Mouse (Mus musculus) lung, embryonic 14.5 days (tissue): ENCODE results near the gene Kcnj4. TPM values are rescaled to one million over a fixed set of nuclear protein-coding genes. Genes with fewer than 3 reads are reported as not detected.

Source experiments
- ATAC-seq: fragments of 200-750 bp; cut with Nextera tagmentation; 2 replicates; pipeline ENCODE4 v1.8.0; 2017; ENCODE audit warnings: mild to moderate bottlenecking, moderate TSS enrichment, moderate library complexity; ENCODE audit not compliant: insufficient read depth
- DNase-seq: peaks from one replicate; pipeline ENCODE4 v3.0.0-alpha.2; 2015
- H3K27ac ChIP-seq: fragments of 300-500 bp; sonication (generic); 2 replicates; pipeline ENCODE4 v1.5.1; 2014; ENCODE audit warnings: low read depth, mild to moderate bottlenecking, moderate library complexity
- H3K27me3 ChIP-seq: fragments of 300-500 bp; sonication (generic); 2 replicates; pipeline ENCODE4 v1.6.1; 2014; ENCODE audit warnings: low read length, control low read depth; ENCODE audit not compliant: insufficient read depth
- H3K36me3 ChIP-seq: fragments of 300-500 bp; sonication (generic); 2 replicates; pipeline ENCODE4 v1.6.1; 2014; ENCODE audit warnings: control low read depth; ENCODE audit not compliant: insufficient read depth
- H3K4me1 ChIP-seq: fragments of 300-500 bp; sonication (generic); 2 replicates; pipeline ENCODE4 v1.6.1; 2014; ENCODE audit warnings: antibody characterized with exemption, control low read depth; ENCODE audit not compliant: insufficient read depth
- H3K4me2 ChIP-seq: fragments of 300-500 bp; sonication (generic); 2 replicates; pipeline ENCODE4 v1.6.1; 2014; ENCODE audit warnings: mild to moderate bottlenecking
- H3K4me3 ChIP-seq: fragments of 300-500 bp; sonication (generic); 2 replicates; pipeline ENCODE4 v1.5.1; 2014; ENCODE audit warnings: low read depth, low read length
- H3K9ac ChIP-seq: fragments of 300-500 bp; sonication (generic); 2 replicates; pipeline ENCODE4 v1.6.1; 2014
- H3K9me3 ChIP-seq: fragments of 300-500 bp; sonication (generic); 2 replicates; pipeline ENCODE4 v1.6.1; 2016; ENCODE audit warnings: low read depth, low read length, control low read depth
- CTCF ChIP-seq: IDR thresholded peaks from 2 replicates; pipeline ENCODE4 v1.5.1; 2016; ENCODE audit warnings: antibody characterized with exemption, low read depth
- WGBS: fragments of 180-500 bp; shearing (Covaris S2); extraction: QIAGEN DNeasy Blood & Tissue Kit; methylation state at CpG from one replicate; pipeline ENCODE4 v1.1.7; 2014; 5-methylcytosine and 5-hydroxymethylcytosine counted together
- polyA plus RNA-seq: library from polyadenylated mRNA; unstranded; fragments of >200 nt; fragmentation: Nextera tagmentation; extraction: Ambion mirVana; gene quantifications from 2 replicates; pipeline ENCODE4 v1.2.1, GENCODE M21; 2014

Gene Kcnj4
- not detected in 2 replicates for polyA plus RNA-seq

GRCm38 (mm10) chr15:79504707-79505452 lies at the start of gene Kcnj4:
Gene Kcnj4, minus strand, starts transcription at chr15:79505241.
- WGBS = under 1% methylated on average over 59 of the region's 60 CpGs
- no peak for TF ChIP-seq CTCF
- ATAC-seq (peak; percentile 22; the same call in 1 of the 2 replicates), DNase-seq (no peak)
- H3K4me2 ChIP-seq = peak within 1 kb of the TSS; percentile 100
- peak within 1 kb of the TSS; percentile 57 for H3K4me3 ChIP-seq
- H3K4me1 ChIP-seq = no peaks in the 10 kb centered on the region; the same call in 1 of the 2 replicates
- H3K36me3 ChIP-seq = no peaks in the 10 kb centered on the region
- no peak within 1 kb of the TSS for H3K27ac ChIP-seq
- H3K9me3 ChIP-seq = no peaks in the 10 kb centered on the region
- peaks cover 81% of the 10 kb centered on the region for H3K27me3 ChIP-seq
- peak within 1 kb of the TSS; percentile 51 for H3K9ac ChIP-seq

DNA sequence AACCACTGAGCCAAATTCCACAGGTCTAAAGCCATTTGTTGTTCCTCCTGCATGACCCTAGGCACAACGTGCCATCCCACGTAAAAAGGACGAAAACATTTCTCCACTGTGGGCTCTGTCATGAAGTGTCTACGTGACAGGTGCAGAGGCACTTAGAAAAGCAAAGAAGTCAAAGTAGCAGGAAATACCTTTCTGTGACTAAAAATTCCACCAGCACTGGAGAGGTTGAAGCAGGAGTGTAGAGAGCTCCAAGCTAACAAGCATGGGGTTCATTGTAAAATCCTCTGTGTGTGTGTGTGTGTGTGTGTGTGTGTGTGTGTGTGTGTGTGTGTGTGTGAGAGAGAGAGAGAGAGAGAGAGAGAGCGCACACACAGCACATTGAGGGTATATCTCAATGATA lies 47.5 kb upstream of the Kcnj4 start:
- 46% methylated on average over 5 of the region's 5 CpGs for WGBS
- Histone ChIP-seq H3K27ac (0 out of 2 replicates have a peak overlapping the region, but pooled peaks have one; percentile 36), H3K27me3 (peaks cover 3% of the 10 kb centered on the region; the same call in 1 of the 2 replicates), H3K9me3 (no peaks in the 10 kb centered on the region; the same call in 1 of the 2 replicates), H3K4me2 (no peak overlapping the region), H3K4me3 (no peak overlapping the region), H3K9ac (no peak overlapping the region), H3K36me3 (no peaks in the 10 kb centered on the region), H3K4me1 (no peaks in the 10 kb centered on the region)
- ATAC-seq = no peak
- no peak for TF ChIP-seq CTCF
- DNase-seq = no peak

DNA sequence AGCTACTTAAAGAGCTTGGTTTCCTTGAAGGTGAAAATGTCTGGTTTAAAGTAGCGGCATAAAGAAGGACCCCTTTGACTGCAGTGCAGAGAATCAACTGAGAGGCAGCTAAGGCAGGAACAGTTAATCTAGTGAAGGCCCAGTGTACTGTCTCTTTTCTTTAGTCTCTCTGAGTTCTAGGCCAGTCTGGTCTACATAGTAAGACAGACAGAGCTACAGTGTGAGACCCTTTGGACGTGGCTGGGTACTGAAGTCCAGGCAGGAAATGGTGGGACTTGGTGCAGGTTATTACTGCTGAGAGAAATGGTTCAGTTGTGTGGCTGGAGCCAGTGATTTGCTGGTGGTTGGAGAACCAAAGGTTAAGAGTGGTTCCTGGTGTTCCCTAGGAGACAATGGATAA lies 43.2 kb upstream of the Kcnj4 start:
- no peak for ATAC-seq
- Histone ChIP-seq H3K4me3 (no peak overlapping the region), H3K27me3 (peaks cover 3% of the 10 kb centered on the region; the same call in 1 of the 2 replicates), H3K4me2 (no peak overlapping the region), H3K27ac (no peak overlapping the region), H3K9ac (no peak overlapping the region), H3K4me1 (peaks cover 15% of the 10 kb centered on the region; the same call in 1 of the 2 replicates), H3K9me3 (no peaks in the 10 kb centered on the region; the same call in 1 of the 2 replicates), H3K36me3 (peaks cover 17% of the 10 kb centered on the region)
- no peak for DNase-seq
- 96% methylated on average over 2 of the region's 2 CpGs for WGBS
- TF ChIP-seq CTCF = no peak

GRCm38 (mm10) chr15:79547289-79547820 lies 42.3 kb upstream of the Kcnj4 start:
- Histone ChIP-seq H3K36me3 (peaks cover 25% of the 10 kb centered on the region), H3K9me3 (no peaks in the 10 kb centered on the region; the same call in 1 of the 2 replicates), H3K4me1 (peaks cover 15% of the 10 kb centered on the region; the same call in 1 of the 2 replicates), H3K27me3 (peaks cover 3% of the 10 kb centered on the region; the same call in 1 of the 2 replicates), H3K9ac (peak overlapping the region; percentile 99), H3K27ac (peak overlapping the region; percentile 98), H3K4me2 (peak overlapping the region; percentile 66), H3K4me3 (peak overlapping the region; percentile 96)
- DNase-seq = no peak
- no peak; the same call in 1 of the 2 replicates for ATAC-seq
- no peak for TF ChIP-seq CTCF
- WGBS = 74% methylated on average over 17 of the region's 17 CpGs

GRCm38 (mm10) chr15:79546410-79547288 lies 41.6 kb upstream of the Kcnj4 start, which contains the start of gene Ddx17:
Gene Ddx17, minus strand, starts transcription at chr15:79546741.
- 1% methylated on average over 84 of the region's 84 CpGs for WGBS
- H3K9ac ChIP-seq = peak within 1 kb of the TSS; percentile 99
- H3K9me3 ChIP-seq = no peaks in the 10 kb centered on the region; the same call in 1 of the 2 replicates
- H3K36me3 ChIP-seq = peaks cover 32% of the 10 kb centered on the region
- peak; percentile 99 for DNase-seq
- ATAC-seq = peak; percentile 95
- H3K4me3 ChIP-seq = peak within 1 kb of the TSS; percentile 96
- peak within 1 kb of the TSS; percentile 98 for H3K27ac ChIP-seq
- H3K4me2 ChIP-seq = peak within 1 kb of the TSS; percentile 66
- H3K4me1 ChIP-seq = peaks cover 15% of the 10 kb centered on the region; the same call in 1 of the 2 replicates
- TF ChIP-seq CTCF = no peak
- peaks cover 3% of the 10 kb centered on the region; the same call in 1 of the 2 replicates for H3K27me3 ChIP-seq

GRCm38 (mm10) chr15:79545921-79546399 lies 40.9 kb upstream of the Kcnj4 start:
- Histone ChIP-seq H3K4me1 (peaks cover 15% of the 10 kb centered on the region; the same call in 1 of the 2 replicates), H3K4me2 (peak overlapping the region; percentile 66), H3K9me3 (no peaks in the 10 kb centered on the region; the same call in 1 of the 2 replicates), H3K27me3 (peaks cover 3% of the 10 kb centered on the region; the same call in 1 of the 2 replicates), H3K9ac (peak overlapping the region; percentile 99), H3K4me3 (peak overlapping the region; percentile 96), H3K36me3 (peaks cover 38% of the 10 kb centered on the region), H3K27ac (peak overlapping the region; percentile 98)
- DNase-seq (peak; percentile 78), ATAC-seq (peak; percentile 74)
- WGBS = under 1% methylated on average over 52 of the region's 52 CpGs
- no peak for TF ChIP-seq CTCF
